Mouse (Mus musculus) ES-E14 (cell line): ENCODE data around the gene Clec16a.

Experiments used
- CHD2 ChIP-seq: IDR thresholded peaks from 2 replicates; pipeline ENCODE4 v1.6.1; 2014; ENCODE audit warnings: mild to moderate bottlenecking, low read depth, low read length, inconsistent platforms
- HCFC1 ChIP-seq: IDR thresholded peaks from 2 replicates; pipeline ENCODE4 v1.6.1; 2012; ENCODE audit warnings: low read length, inconsistent platforms, borderline replicate concordance; ENCODE audit not compliant: insufficient read depth
- ZC3H11A ChIP-seq: IDR thresholded peaks from 2 replicates; pipeline ENCODE4 v1.6.1; 2012; ENCODE audit warnings: low read depth, mild to moderate bottlenecking, inconsistent platforms, low read length, borderline replicate concordance
- ZNF384 ChIP-seq: IDR thresholded peaks from 2 replicates; pipeline ENCODE4 v1.6.1; 2012; ENCODE audit warnings: low read depth, low read length, inconsistent platforms

DNA sequence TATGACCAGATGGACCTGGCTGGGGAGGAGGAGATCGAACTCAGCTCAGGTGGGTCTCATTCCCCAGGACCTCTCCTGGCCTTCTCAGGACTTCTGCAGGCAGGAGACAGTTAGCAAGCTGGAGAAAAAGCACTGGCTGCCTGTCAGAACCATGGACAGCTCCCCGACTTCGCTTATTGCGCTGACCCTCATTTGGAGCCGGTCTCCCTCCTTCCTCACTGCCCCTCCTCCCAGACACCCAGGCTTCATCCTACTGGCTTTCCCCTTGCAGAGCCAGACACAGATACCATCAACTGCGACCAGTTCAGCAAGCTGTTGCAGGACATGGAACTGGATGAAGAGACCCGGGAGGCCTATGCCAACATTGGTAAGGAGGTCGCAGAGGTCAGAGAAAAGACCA, 43.3 kb upstream of the Clec16a start:
- TF ChIP-seq ZC3H11A, result no peak
- TF ChIP-seq HCFC1, result no peak
- TF ChIP-seq ZNF384, result no peak
- TF ChIP-seq CHD2, result no peak
